Mouse (Mus musculus): ENCODE measurements around the gene Sirt6.

Gene Sirt6

GRCm38 (mm10) chr10:81592631-81593030, 35.0 kb downstream of the Sirt6 start:
- no peak for DNase-seq

- DNase-seq = no peak
Measured at GRCm38 (mm10) chr10:81591846-81592245, 35.8 kb downstream of the Sirt6 start.

- no peak for DNase-seq
Measured at GRCm38 (mm10) chr10:81588739-81589138, 38.9 kb downstream of the Sirt6 start.

GRCm38 (mm10) chr10:81583347-81583746, 44.2 kb downstream of the Sirt6 start:
- DNase-seq = no peak

GRCm38 (mm10) chr10:81580441-81581070, 47.0 kb downstream of the Sirt6 start:
- peak; percentile 57 for DNase-seq

- DNase-seq = no peak
Measured at GRCm38 (mm10) chr10:81579967-81580366, 47.6 kb downstream of the Sirt6 start.

- peak; percentile 55 for DNase-seq
Measured at GRCm38 (mm10) chr10:81575695-81576094, 51.9 kb downstream of the Sirt6 start.

GRCm38 (mm10) chr10:81575208-81575631, 52.4 kb downstream of the Sirt6 start:
- peak; percentile 58 for DNase-seq

GRCm38 (mm10) chr10:81574081-81575056, 53.2 kb downstream of the Sirt6 start, which contains the start of gene Tle2:
Gene Tle2, plus strand, starts transcription at chr10:81574561.
- DNase-seq = peak; percentile 41

GRCm38 (mm10) chr10:81572975-81573374, 54.6 kb downstream of the Sirt6 start:
- DNase-seq = peak; percentile 84

GRCm38 (mm10) chr10:81572133-81572671, 55.4 kb downstream of the Sirt6 start:
- DNase-seq = no peak

Measured in lung, postnatal 10 days (tissue).